Comparison of ENCODE assay signal across 24 mouse cellular contexts in genomic region chr11:85698242-85698641, GRCm38 (mm10).
DNase-seq lines count a peak whose midpoint lies in the region; ATAC-seq and TF ChIP-seq lines count a peak whose summit lies in the region.
"Had no signal": no experiment of that assay in that cellular context is flagged by ENCODE, and none has a peak within 500 bp of the region (broad histone marks: within the 10 kb centered on the region; RNA-seq: fewer than 3 reads in every experiment).

No protein-coding gene starts in this region.

- peak overlapping the region; percentile 2; the same call in 1 of the 2 replicates for H3K4me2 ChIP-seq in kidney, embryonic 15.5 days
- H3K4me2 ChIP-seq in lung, embryonic 15.5 days, result no peak overlapping the region
- H3K4me2 ChIP-seq: embryonic facial prominence, embryonic 13.5 days; forebrain, embryonic 13.5 days; heart, embryonic 11.5 days; heart, embryonic 15.5 days; hindbrain, embryonic 13.5 days had no signal

- intact Hi-C loops in gastrocnemius, postnatal 14 days (cut with DNase I; ENCODE audit: low total_unique reads), result no loop called here

- peak overlapping the region; percentile 85 for H3K27ac ChIP-seq in kidney, embryonic 15.5 days
- H3K27ac ChIP-seq in lung, embryonic 15.5 days, result peak overlapping the region; percentile 85
- H3K27ac ChIP-seq: embryonic facial prominence, embryonic 13.5 days; forebrain, embryonic 13.5 days; heart, adult 2 months; heart, embryonic 15.5 days; hindbrain, embryonic 13.5 days; hindbrain, postnatal 0 days had no signal

- no peak for TF ChIP-seq CTCF in lung, adult 2 months (IDR thresholded peaks at IDR 0.05; ENCODE audit: insufficient read depth, low read length)

- peaks cover 63% of the 10 kb centered on the region for H3K4me1 ChIP-seq in kidney, embryonic 15.5 days
- H3K4me1 ChIP-seq in lung, embryonic 15.5 days, result peaks cover 51% of the 10 kb centered on the region
- H3K4me1 ChIP-seq in lung, adult 2 months (ENCODE audit: control insufficient read depth, insufficient read depth, low read length), result no peaks in the 10 kb centered on the region

- no peak for ATAC-seq in kidney, embryonic 15.5 days (replicated peaks; ENCODE audit: low FRiP score)
- no peak for ATAC-seq in lung, embryonic 15.5 days (ENCODE audit: borderline replicate concordance, extremely low read depth, low FRiP score, low TSS enrichment)
- ATAC-seq: activated CD4-positive, CD25-positive, alpha-beta regulatory T cell, adult 4 months; forebrain, embryonic 13.5 days; forebrain, postnatal 0 days; hindbrain, postnatal 0 days; Patski had no signal

- peaks cover 51% of the 10 kb centered on the region for H3K27me3 ChIP-seq in kidney, embryonic 15.5 days
- no peaks in the 10 kb centered on the region for H3K27me3 ChIP-seq in lung, embryonic 15.5 days
- H3K27me3 ChIP-seq: CH12.LX; embryonic facial prominence, embryonic 13.5 days; heart, embryonic 15.5 days; hindbrain, embryonic 13.5 days; Patski had no signal

- no peaks in the 10 kb centered on the region for H3K36me3 ChIP-seq in kidney, embryonic 15.5 days
- H3K36me3 ChIP-seq in lung, embryonic 15.5 days, result no peaks in the 10 kb centered on the region
- H3K36me3 ChIP-seq: embryonic facial prominence, embryonic 13.5 days; heart, embryonic 15.5 days; hindbrain, embryonic 13.5 days had no signal

- H3K9ac ChIP-seq in kidney, embryonic 15.5 days, result no peak overlapping the region
- no peak overlapping the region for H3K9ac ChIP-seq in lung, embryonic 15.5 days
- H3K9ac ChIP-seq: embryonic facial prominence, embryonic 13.5 days; forebrain, embryonic 13.5 days; forebrain, postnatal 0 days; heart, embryonic 15.5 days; hindbrain, embryonic 13.5 days had no signal

- 15% methylated on average over 11 of the region's 11 CpGs for WGBS in kidney, embryonic 15.5 days
- WGBS in lung, embryonic 15.5 days, result 66% methylated on average over 11 of the region's 11 CpGs
- WGBS in lung, adult 2 months, result 77% methylated on average over 11 of the region's 11 CpGs

- no peaks in the 10 kb centered on the region for H3K9me3 ChIP-seq in kidney, embryonic 15.5 days (replicated peaks)
- no peaks in the 10 kb centered on the region for H3K9me3 ChIP-seq in lung, embryonic 15.5 days
- H3K9me3 ChIP-seq: embryonic facial prominence, embryonic 13.5 days; forebrain, embryonic 13.5 days; heart, embryonic 15.5 days; hindbrain, embryonic 13.5 days had no signal

- peak; percentile 20 for DNase-seq in gastrocnemius, postnatal 14 days
- no peak for DNase-seq in gastrocnemius, adult 8-10 months (ENCODE audit: low spot score in 2 of 2)
- no peak for DNase-seq in kidney, adult 9 months
- no peak for DNase-seq in lung, adult 2 months
- peak; percentile 31 for DNase-seq in embryo, embryonic 11 days
- DNase-seq in urinary bladder, postnatal 25 days (ENCODE audit: low spot score), result no peak
- DNase-seq: adrenal gland, postnatal 14 days; cerebellum, adult 11-12 months; cerebellum, adult 9-10 months; cerebellum, postnatal 25 days; forebrain, postnatal 0 days; heart, adult 2 months; heart, postnatal 14 days had no signal

- TF ChIP-seq POLR2A in lung, adult 2 months (IDR thresholded peaks at IDR 0.05; ENCODE audit: borderline replicate concordance, extremely low read depth, low read depth, low read length), result no peak

- no peak overlapping the region for H3K4me3 ChIP-seq in kidney, embryonic 15.5 days (replicated peaks)
- H3K4me3 ChIP-seq in lung, embryonic 15.5 days, result no peak overlapping the region
- H3K4me3 ChIP-seq in lung, adult 2 months (replicated peaks; ENCODE audit: extremely low read depth, low read depth, low read length), result no peak overlapping the region
- H3K4me3 ChIP-seq: embryonic facial prominence, embryonic 13.5 days; forebrain, embryonic 13.5 days; heart, adult 2 months; heart, embryonic 15.5 days; hindbrain, embryonic 13.5 days had no signal

Comparison
In these comparisons a context has a peak if more than half of its experiments do, and no peak if none do; other contexts are left out.
1. DNase-seq: peak in gastrocnemius, postnatal 14 days (single experiment) and embryo, embryonic 11 days (single experiment); none in gastrocnemius, adult 8-10 months (0 of 2), kidney, adult 9 months (single experiment), lung, adult 2 months (single experiment) and urinary bladder, postnatal 25 days (single experiment).